Mouse (Mus musculus): Measurements from ENCODE around the gene Mical3.

Gene Mical3

DNA sequence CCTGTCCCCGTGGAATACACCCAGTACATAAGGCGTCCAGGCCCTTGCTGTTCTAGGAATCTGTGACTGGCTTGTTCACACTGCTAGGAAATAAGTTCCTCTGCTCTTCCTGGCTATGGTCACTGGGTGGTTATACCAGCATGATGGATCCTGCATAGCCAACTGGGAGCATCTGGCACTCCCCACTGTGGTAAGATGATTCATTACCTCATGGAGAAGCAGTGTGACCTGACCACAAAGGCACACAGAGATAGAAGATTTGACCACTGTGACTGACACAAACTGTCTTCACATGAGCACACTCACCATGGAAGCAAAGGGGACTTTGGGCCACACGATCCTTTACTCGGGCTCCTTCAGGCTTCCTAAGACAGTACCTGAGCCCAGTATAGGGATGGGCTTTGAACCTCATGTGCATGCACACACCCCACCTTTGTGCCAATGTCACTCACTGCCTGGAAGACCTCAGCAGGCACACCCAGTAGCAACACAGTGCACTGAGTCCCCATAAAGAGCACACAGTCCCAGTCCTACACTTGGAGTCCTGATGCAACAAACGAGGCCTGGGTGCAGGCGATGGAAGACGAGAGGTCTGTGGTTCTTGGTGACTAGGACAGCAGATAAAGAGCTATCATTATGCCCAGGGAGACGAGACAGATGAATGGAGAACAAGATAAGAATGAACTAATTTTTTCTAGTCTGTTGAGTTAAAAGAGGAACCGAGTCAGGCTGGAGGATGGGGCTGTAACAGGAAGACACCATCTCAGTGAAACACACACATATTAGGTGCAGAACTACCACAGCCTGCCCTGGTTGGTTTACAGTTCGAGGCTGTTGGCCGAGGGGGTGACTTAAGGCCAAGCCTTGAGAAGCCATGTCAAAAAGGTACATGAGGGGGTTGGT, 174.3 kb downstream of the Mical3 start:
- DNase-seq (ENCODE audit: low read depth, low spot score), result peak; percentile 68
- no peaks in the 10 kb centered on the region for H3K27me3 ChIP-seq (ENCODE audit: control insufficient read depth, insufficient read depth, low read length, poor library complexity, severe bottlenecking)
- no peaks in the 10 kb centered on the region for H3K36me3 ChIP-seq (ENCODE audit: control insufficient read depth, insufficient read depth, low read length, poor library complexity, severe bottlenecking)

DNA sequence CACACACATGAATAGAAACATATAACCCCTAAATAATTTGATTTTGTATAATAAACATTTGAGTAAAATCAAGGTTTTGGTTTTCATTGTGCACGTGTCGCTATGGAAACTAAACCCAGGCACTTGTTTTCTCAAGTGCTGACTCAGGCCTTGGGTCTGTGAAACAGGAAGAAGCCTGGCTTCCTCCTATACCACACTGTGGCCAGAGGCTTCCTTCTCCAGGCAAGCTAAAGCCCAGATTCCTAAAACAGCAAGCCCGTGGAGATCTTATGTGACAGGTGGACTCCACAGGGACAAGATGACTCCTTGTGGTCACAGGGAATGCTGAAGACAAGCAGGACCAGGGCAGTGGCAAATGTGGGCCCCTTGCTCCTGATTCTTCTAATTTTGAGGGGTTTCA, 175.6 kb downstream of the Mical3 start:
- H3K27me3 ChIP-seq (ENCODE audit: control insufficient read depth, insufficient read depth, low read length, poor library complexity, severe bottlenecking), result no peaks in the 10 kb centered on the region
- peak; percentile 69 for DNase-seq (ENCODE audit: low read depth, low spot score)
- no peaks in the 10 kb centered on the region for H3K36me3 ChIP-seq (ENCODE audit: control insufficient read depth, insufficient read depth, low read length, poor library complexity, severe bottlenecking)

DNA sequence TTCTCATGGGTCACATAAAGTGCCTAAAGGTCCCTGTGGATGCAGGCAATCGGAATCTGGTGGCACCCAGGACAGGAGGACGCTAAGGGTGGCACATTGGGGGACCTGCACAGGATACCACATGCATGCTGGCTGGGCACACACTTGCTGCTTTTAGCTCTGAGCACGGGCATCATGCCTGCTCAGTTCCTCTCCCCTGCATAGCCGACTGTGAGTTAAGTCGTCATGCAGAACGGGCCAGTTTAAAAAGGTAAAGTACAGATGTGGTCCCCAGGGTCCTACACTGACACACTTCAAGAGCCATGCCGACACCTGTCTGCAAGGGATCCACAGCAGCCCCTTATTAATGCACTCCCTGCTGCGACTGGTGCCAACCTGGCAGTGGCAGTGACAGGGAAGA, 176.6 kb downstream of the Mical3 start:
- H3K27me3 ChIP-seq (ENCODE audit: control insufficient read depth, insufficient read depth, low read length, poor library complexity, severe bottlenecking), result no peaks in the 10 kb centered on the region
- no peaks in the 10 kb centered on the region for H3K36me3 ChIP-seq (ENCODE audit: control insufficient read depth, insufficient read depth, low read length, poor library complexity, severe bottlenecking)
- DNase-seq (ENCODE audit: low read depth, low spot score), result peak; percentile 75

DNA sequence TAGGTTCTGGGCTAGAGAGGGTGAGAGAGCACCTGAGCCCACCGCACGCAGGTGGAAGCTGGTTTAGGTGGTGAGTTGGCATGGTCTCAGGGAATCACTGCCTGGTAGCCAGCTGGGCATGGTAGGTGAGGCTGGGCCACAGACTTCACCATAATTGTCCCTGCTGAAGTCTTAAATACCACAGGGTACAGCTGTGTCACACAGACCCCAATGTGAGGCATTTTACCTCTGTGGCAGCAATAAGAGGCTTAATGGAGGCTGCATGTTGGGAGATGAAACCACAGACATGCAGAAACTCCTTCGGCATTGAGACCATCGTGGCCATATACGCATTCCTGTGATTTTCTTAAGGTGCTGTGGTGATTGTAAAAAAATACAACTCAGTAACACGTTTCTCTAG, 178.3 kb downstream of the Mical3 start:
- no peak for DNase-seq (ENCODE audit: low read depth, low spot score)
- H3K27me3 ChIP-seq (ENCODE audit: control insufficient read depth, insufficient read depth, low read length, poor library complexity, severe bottlenecking), result no peaks in the 10 kb centered on the region
- no peaks in the 10 kb centered on the region for H3K36me3 ChIP-seq (ENCODE audit: control insufficient read depth, insufficient read depth, low read length, poor library complexity, severe bottlenecking)

DNA sequence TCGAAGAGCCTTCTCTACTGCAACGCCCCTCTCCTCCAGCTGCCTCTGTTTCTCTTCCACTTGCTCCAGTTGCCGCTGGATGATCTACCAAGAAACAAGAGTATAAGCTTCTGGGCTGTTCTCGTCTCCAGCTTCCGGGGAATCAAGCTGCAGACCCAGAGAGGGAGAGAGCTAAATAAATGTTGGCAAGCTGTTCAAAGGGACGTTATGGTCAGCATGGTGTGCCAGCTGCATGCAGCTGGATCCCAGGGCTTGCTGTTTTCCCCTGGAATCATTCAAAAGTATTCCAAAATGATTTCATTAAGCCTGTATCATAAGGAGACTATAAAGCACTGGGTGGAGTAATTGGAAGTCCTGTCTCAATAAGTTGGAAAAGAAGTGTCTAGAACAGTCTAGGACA, 179.5 kb downstream of the Mical3 start:
- Histone ChIP-seq H3K27me3 (ENCODE audit: control insufficient read depth, insufficient read depth, low read length, poor library complexity, severe bottlenecking) (no peaks in the 10 kb centered on the region), H3K36me3 (ENCODE audit: control insufficient read depth, insufficient read depth, low read length, poor library complexity, severe bottlenecking) (no peaks in the 10 kb centered on the region)
- DNase-seq (ENCODE audit: low read depth, low spot score), result no peak

DNA sequence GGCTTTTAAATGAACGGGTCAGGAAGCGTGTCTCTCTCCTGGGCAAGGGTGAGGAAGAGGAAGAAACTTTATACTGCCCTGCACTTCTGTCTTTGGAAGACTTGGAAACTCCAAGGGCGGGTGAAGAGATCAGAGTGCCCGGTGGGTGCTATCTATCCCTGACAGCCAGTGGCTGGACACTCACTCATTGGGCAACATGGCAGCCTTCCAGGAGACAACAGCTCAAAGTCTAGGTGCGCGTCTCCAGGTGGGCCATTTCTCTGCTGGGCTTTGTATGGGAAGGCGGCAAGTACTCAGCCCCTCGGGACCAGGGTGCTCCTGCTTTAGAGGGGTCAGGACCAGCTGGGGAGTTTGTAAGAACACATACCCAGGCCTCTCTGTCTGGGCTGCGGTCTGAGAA, 185.3 kb downstream of the Mical3 start:
- no peaks in the 10 kb centered on the region for H3K27me3 ChIP-seq (ENCODE audit: control insufficient read depth, insufficient read depth, low read length, poor library complexity, severe bottlenecking)
- H3K36me3 ChIP-seq (ENCODE audit: control insufficient read depth, insufficient read depth, low read length, poor library complexity, severe bottlenecking), result no peaks in the 10 kb centered on the region
- DNase-seq (ENCODE audit: low read depth, low spot score), result no peak

DNA sequence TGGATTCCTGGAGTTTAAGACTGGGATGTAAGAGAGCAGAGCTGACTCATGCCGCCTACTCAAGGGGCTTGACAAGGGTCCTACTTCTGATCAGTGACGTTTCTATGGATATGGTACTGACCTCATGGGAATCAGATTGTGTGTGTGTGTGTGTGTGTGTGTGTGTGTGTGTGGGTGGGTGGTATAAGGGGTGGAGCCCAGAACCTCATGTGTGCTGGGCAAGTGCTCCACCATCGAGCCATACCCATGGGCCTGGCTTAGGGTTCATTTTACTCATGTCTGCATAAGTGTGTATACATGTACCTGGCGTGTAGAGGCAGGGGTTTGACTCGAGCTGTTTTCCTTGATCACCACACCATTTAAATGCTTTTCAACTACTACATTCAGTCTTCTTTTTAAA, 186.8 kb downstream of the Mical3 start:
- DNase-seq (ENCODE audit: low read depth, low spot score), result no peak
- Histone ChIP-seq H3K36me3 (ENCODE audit: control insufficient read depth, insufficient read depth, low read length, poor library complexity, severe bottlenecking) (no peaks in the 10 kb centered on the region), H3K27me3 (ENCODE audit: control insufficient read depth, insufficient read depth, low read length, poor library complexity, severe bottlenecking) (no peaks in the 10 kb centered on the region)

DNA sequence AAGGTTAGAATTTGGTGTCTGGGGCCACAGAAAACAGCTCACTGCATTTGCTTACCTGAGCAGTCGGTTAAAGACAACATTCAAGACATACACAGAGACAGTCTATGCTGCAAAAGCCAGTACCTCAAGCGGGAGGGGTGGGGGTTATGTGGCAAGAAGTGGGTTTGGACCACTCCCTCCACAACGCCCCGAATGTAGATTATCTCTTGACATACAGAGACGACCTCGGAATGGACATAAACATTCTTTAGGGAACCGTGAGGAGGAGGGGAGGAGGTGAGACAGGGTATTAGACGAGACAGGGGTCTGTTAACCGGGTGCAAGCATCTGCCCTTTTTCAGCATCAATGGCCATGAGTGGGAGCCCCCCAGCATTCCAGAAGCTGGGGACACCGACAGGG, 187.2 kb downstream of the Mical3 start:
- DNase-seq (ENCODE audit: low read depth, low spot score), result no peak

DNA sequence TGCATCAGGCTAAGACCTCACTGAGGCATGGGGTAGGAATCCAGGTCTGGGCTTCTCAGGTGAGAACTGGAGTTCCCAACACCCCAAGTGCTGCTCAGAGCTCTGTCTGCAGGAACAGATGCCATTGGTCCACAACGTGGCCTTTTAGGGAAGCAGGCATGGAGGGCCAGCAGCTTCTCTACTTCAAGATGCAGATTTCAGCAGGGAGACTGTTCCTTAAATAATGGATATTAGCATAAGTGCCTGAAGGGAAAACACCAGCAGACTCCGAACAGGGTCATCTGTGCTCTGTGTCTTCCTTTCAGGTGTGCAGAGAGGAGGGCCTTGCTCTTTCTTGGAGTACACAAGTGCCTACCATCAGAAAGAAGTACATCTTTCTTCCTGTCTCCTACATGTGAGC, 187.7 kb downstream of the Mical3 start:
- H3K36me3 ChIP-seq (ENCODE audit: control insufficient read depth, insufficient read depth, low read length, poor library complexity, severe bottlenecking), result no peaks in the 10 kb centered on the region
- H3K27me3 ChIP-seq (ENCODE audit: control insufficient read depth, insufficient read depth, low read length, poor library complexity, severe bottlenecking), result no peaks in the 10 kb centered on the region
- no peak for DNase-seq (ENCODE audit: low read depth, low spot score)

More for the DNA sequence above, 187.2 kb downstream of the Mical3 start:
- Histone ChIP-seq H3K27me3 (ENCODE audit: control insufficient read depth, insufficient read depth, low read length, poor library complexity, severe bottlenecking) (no peaks in the 10 kb centered on the region), H3K36me3 (ENCODE audit: control insufficient read depth, insufficient read depth, low read length, poor library complexity, severe bottlenecking) (no peaks in the 10 kb centered on the region)

DNA sequence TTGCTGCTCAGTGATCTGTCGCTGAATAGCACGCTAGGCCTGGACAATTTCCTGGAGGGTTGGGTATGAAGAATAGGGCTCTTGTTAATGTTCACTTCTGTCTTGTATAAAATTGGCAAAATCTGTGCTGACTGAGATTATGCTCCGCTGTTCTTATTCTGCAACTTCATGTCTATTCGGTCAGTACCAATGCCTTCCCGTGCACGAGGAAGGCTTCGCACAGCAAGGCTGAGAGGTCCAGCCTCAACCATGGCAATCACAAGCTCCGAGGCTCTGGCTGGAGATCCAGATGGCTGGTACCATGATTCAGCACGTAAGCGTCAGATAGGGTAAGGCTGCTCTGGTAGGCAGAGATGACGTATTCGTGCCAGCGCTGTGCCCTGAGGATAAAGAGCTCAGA, 189.2 kb downstream of the Mical3 start:
- no peak for DNase-seq (ENCODE audit: low read depth, low spot score)
- no peaks in the 10 kb centered on the region for H3K36me3 ChIP-seq (ENCODE audit: control insufficient read depth, insufficient read depth, low read length, poor library complexity, severe bottlenecking)
- no peaks in the 10 kb centered on the region for H3K27me3 ChIP-seq (ENCODE audit: control insufficient read depth, insufficient read depth, low read length, poor library complexity, severe bottlenecking)

DNA sequence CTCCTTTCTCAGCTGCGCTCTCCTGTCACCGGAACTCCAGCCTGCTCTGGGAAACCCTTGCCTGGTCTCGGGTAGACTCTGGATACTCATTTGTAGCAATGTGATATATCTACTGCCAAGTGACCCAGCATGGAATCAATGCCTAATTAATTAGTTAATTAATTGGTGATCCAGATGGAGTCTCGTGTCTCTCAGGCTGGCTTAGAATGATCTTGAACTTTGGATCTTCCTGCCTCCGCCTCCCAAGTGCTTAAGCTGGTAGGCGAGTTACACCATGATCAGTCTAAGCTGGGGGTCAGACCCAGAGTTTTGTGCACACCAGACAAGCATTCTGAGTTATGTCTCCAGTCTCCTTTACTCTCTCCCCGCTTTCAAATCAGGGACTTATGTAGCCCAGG, 189.7 kb downstream of the Mical3 start:
- no peaks in the 10 kb centered on the region for H3K27me3 ChIP-seq (ENCODE audit: control insufficient read depth, insufficient read depth, low read length, poor library complexity, severe bottlenecking)
- no peak for DNase-seq (ENCODE audit: low read depth, low spot score)
- H3K36me3 ChIP-seq (ENCODE audit: control insufficient read depth, insufficient read depth, low read length, poor library complexity, severe bottlenecking), result no peaks in the 10 kb centered on the region

DNA sequence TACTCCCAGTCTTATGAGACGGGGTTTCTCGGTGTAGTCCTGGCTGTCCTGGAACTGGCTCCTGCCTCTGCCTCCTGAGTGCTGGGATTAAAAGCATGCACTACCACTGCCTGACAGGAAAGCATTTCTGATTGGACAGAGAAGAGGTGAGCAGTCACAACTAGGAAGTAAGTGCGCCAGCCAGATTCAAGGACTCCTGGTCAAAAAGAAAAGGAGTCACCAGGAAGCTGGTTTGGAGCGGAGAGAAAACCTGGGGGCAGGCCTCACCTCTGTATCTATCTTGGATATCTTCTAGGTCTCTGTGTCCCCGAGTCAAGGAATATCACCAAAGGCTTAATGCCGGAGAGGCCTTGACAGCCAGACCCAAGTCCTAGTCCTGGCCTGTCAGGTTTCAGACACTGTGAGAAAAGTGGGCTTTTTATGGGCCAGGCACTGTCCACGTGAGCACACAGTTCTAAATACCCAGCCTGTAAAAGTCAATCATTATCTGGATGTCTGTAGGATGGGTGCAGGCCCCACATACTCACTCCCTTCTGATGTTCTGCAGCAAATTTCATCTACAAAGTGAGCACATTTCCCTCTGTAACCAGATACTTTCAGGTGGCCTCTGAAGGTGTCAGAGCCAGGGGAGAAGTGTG, 190.2 kb downstream of the Mical3 start:
- Histone ChIP-seq H3K27me3 (ENCODE audit: control insufficient read depth, insufficient read depth, low read length, poor library complexity, severe bottlenecking) (no peaks in the 10 kb centered on the region), H3K36me3 (ENCODE audit: control insufficient read depth, insufficient read depth, low read length, poor library complexity, severe bottlenecking) (no peaks in the 10 kb centered on the region)
- DNase-seq (ENCODE audit: low read depth, low spot score), result no peak

DNA sequence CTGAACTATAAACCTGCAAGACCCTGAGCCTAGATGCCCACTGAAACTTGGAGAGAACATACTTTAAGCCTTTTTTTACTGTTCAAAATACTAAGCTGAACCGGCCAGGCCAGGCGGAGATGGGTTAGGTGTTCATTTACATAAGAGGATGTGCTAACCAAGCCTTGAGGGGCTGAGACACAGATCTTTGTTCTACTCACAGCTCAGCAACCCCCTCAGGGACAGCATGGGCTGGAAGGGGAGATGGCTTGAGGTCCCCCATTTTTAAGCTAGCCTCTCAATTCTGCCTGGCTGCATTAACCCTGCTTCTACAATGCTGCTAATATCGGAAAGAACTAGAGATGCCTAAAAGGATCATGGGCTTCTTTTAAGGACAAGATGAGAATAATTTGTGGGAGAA, 191.0 kb downstream of the Mical3 start:
- peak; percentile 36 for DNase-seq (ENCODE audit: low read depth, low spot score)
- H3K36me3 ChIP-seq (ENCODE audit: control insufficient read depth, insufficient read depth, low read length, poor library complexity, severe bottlenecking), result no peaks in the 10 kb centered on the region
- no peaks in the 10 kb centered on the region for H3K27me3 ChIP-seq (ENCODE audit: control insufficient read depth, insufficient read depth, low read length, poor library complexity, severe bottlenecking)

DNA sequence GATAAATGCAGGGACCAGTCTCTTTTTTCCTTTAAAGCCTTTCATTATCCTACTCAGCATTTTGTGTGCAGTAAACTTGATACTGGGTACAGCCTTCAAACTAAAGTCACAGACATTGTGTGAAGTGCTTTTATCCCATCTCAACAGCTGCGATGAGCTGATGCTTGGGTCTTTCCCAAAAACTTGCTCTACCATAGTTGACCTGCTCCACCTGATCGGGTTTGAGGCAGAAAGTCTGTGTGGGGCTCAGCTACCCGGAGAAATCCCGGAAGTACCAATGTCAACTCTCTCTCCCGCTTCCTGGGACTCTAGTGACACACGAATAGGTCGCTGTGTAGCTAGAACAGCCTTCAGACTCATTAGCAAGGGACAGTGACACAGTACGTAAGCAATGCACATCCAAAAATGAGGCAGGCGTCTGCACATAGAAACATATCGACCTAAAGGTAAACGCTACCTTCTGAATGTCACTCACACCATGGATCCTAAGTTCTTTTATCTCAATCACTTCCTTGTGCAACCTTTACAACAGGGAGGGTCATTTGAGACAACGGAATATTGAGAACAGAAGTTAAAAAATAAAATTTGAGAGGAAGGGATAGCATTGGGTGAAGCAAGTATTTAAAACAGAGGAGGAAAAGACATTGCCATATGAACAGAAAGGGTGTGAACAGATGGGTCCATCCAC, 191.9 kb downstream of the Mical3 start:
- no peak for DNase-seq (ENCODE audit: low read depth, low spot score)
- no peaks in the 10 kb centered on the region for H3K36me3 ChIP-seq (ENCODE audit: control insufficient read depth, insufficient read depth, low read length, poor library complexity, severe bottlenecking)
- no peaks in the 10 kb centered on the region for H3K27me3 ChIP-seq (ENCODE audit: control insufficient read depth, insufficient read depth, low read length, poor library complexity, severe bottlenecking)

DNA sequence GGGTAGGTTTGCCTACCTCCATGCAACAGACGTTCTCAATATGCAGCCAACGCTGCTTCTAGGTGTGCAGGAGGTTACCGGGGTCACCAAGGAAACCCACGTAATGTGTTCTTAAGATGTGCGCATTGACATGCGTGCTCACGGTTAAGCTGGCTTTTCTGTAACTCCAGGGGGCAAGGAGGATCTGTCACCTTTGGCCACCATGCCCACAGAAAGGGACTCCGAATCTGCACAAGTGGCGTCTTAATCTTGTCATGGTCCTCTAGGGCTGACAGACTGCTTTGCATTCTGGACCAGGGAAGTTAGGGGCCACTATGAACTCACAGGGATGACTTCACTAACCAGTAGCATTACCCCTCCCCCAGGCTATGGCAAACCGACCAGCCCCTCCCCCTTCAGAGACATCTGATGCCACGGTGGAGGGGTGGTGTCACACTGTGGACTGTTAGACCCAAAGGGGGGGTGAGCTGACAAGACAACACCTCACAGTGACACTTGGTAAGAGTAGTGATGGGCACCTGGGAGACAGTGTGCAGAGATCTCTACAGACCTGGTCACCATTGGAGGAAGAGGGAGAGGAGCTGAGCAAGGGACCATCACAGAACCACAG, 192.7 kb downstream of the Mical3 start:
- H3K27me3 ChIP-seq (ENCODE audit: control insufficient read depth, insufficient read depth, low read length, poor library complexity, severe bottlenecking), result no peaks in the 10 kb centered on the region
- DNase-seq (ENCODE audit: low read depth, low spot score), result no peak
- H3K36me3 ChIP-seq (ENCODE audit: control insufficient read depth, insufficient read depth, low read length, poor library complexity, severe bottlenecking), result no peaks in the 10 kb centered on the region

All from splenic B cell, adult 2 months (primary cell).